Mouse (Mus musculus) G1E (cell line): Measurements from ENCODE around the gene Gabrr2.

Experiments used
- CTCF ChIP-seq: IDR thresholded peaks from 2 replicates; pipeline ENCODE4 v1.5.1; 2012; ENCODE audit warnings: low read depth, low read length, inconsistent platforms, mixed read lengths
- GATA1 ChIP-seq: IDR thresholded peaks from 2 replicates; pipeline ENCODE4 v1.6.1; 2012; ENCODE audit warnings: borderline replicate concordance, low read length, inconsistent platforms, mixed read lengths
- GATA2 ChIP-seq: IDR thresholded peaks from 2 replicates; pipeline ENCODE4 v1.6.1; 2012; ENCODE audit warnings: low read depth, low read length, inconsistent platforms, borderline replicate concordance
- POLR2AphosphoS5 ChIP-seq: IDR thresholded peaks from 2 replicates; pipeline ENCODE4 v1.6.1; 2012; ENCODE audit warnings: low read depth, low read length, inconsistent platforms; ENCODE audit not compliant: insufficient replicate concordance
- TAL1 ChIP-seq: conservative IDR thresholded peaks from 2 replicates; pipeline ENCODE4 v1.6.1; 2012; ENCODE audit warnings: low read depth, low read length, inconsistent platforms, mixed read lengths

- no peak for TF ChIP-seq CTCF
- no peak for TF ChIP-seq GATA1
- TF ChIP-seq TAL1: no peak
- no peak for TF ChIP-seq GATA2
- TF ChIP-seq POLR2AphosphoS5: no peak
These were observed 47.1 kb downstream of the Gabrr2 start for GRCm38 (mm10) chr4:33109720-33110458.
